Mouse (Mus musculus) heart, embryonic 15.5 days (tissue): ENCODE results near the gene Gon4l. TPM values are rescaled to one million over a fixed set of nuclear protein-coding genes. Genes with fewer than 3 reads are reported as not detected.
"Not testable (repeated sequence)": the region's sequence is repeated elsewhere in the genome, so short reads cannot be mapped to it uniquely, and the experiment has no call there.

ENCODE experiments used
- ATAC-seq: fragments of 200-750 bp; cut with Nextera tagmentation; replicated peaks from 2 replicates; pipeline ENCODE4 v1.8.0; 2017; ENCODE audit warnings: low read depth, moderate TSS enrichment; ENCODE audit not compliant: insufficient number of reproducible peaks, insufficient read depth, low FRiP score
- H3K27ac ChIP-seq: fragments of 300-500 bp; sonication (generic); 2 replicates; pipeline ENCODE4 v1.5.1; 2015; ENCODE audit warnings: mild to moderate bottlenecking, inconsistent platforms
- H3K27me3 ChIP-seq: fragments of 300-500 bp; sonication (generic); 2 replicates; pipeline ENCODE4 v1.6.1; 2015; ENCODE audit warnings: inconsistent platforms
- H3K36me3 ChIP-seq: fragments of 300-500 bp; sonication (generic); 2 replicates; pipeline ENCODE4 v1.6.1; 2015; ENCODE audit warnings: mild to moderate bottlenecking, inconsistent platforms
- H3K4me1 ChIP-seq: fragments of 300-500 bp; sonication (generic); replicated peaks from 2 replicates; pipeline ENCODE4 v1.6.1; 2015; ENCODE audit warnings: inconsistent platforms
- H3K4me2 ChIP-seq: fragments of 300-500 bp; sonication (generic); 2 replicates; pipeline ENCODE4 v1.6.1; 2015; ENCODE audit warnings: inconsistent platforms, mild to moderate bottlenecking, moderate library complexity
- H3K4me3 ChIP-seq: fragments of 300-500 bp; sonication (generic); 2 replicates; pipeline ENCODE4 v1.5.1; 2015; ENCODE audit warnings: mild to moderate bottlenecking, inconsistent platforms
- H3K9ac ChIP-seq: fragments of 300-500 bp; sonication (generic); 2 replicates; pipeline ENCODE4 v1.6.1; 2015; ENCODE audit warnings: mild to moderate bottlenecking, inconsistent platforms
- H3K9me3 ChIP-seq: fragments of 300-500 bp; sonication (generic); replicated peaks from 2 replicates; pipeline ENCODE4 v1.6.1; 2016; ENCODE audit warnings: inconsistent platforms
- WGBS: fragments of 180-500 bp; shearing (Covaris S2); methylation state at CpG from one replicate; pipeline ENCODE4 v1.1.7; 2015; ENCODE audit warnings: mixed read lengths; 5-methylcytosine and 5-hydroxymethylcytosine counted together
- polyA plus RNA-seq: library from polyadenylated mRNA; unstranded; fragments of >200 nt; fragmentation: Nextera tagmentation; extraction: Ambion mirVana; gene quantifications from 2 replicates; pipeline ENCODE4 v1.2.1, GENCODE M21; 2015

Gon4l gene
- polyA plus RNA-seq, 1 experiment from 2014 or later: 6.0 TPM

DNA sequence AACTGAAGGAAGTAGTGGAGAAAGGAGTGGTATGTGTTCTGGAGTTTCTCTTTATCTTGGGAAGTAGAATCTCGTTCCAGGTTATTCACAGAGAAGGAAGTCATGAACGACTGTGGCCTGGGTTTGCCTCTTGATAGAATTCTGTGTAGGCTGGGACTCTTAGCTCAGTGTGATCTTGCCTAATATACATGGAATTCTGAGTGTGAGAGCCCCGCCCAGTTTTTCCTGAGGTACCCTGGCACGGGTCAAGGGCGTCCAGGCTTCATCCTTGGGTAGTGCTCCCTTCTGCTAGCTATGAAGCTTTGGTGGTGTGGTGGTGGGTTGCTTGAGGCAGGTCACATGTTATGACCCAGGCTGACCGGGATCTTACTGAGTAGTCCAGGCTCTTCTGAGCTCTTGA lies 20.8 kb downstream of the Gon4l start:
- 54% methylated on average over 6 of the region's 6 CpGs for WGBS
- H3K4me2 ChIP-seq: no peak overlapping the region
- peaks cover 63% of the 10 kb centered on the region for H3K36me3 ChIP-seq
- no peak overlapping the region for H3K4me3 ChIP-seq
- no peaks in the 10 kb centered on the region; the same call in 1 of the 2 replicates for H3K4me1 ChIP-seq
- no peaks in the 10 kb centered on the region for H3K27me3 ChIP-seq
- ATAC-seq: no peak
- H3K27ac ChIP-seq: no peak overlapping the region
- no peak overlapping the region for H3K9ac ChIP-seq
- no peaks in the 10 kb centered on the region for H3K9me3 ChIP-seq

DNA sequence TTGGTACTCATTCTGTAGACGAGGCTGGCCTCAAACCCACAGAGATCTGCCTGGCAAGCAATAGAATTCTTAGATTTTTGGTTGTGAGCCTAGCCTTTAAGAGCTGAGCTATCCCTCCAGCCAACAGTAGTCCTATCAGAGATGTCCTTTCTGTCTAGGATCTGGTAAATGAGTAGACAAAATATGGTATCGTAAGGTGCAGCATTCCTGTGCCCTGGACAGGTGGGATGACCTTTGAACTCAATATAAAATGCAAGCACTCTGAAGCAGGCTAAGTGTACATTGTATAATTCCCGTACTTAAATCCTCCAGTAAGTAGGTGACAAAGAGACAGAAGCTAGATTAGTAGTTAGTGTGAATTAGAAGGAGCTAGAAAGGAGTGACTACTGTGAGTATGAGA lies 27.1 kb downstream of the Gon4l start:
- H3K9ac ChIP-seq: no peak overlapping the region
- no peaks in the 10 kb centered on the region for H3K27me3 ChIP-seq
- H3K4me2 ChIP-seq: no peak overlapping the region
- H3K4me1 ChIP-seq: no peaks in the 10 kb centered on the region
- 91% methylated on average over 3 of the region's 3 CpGs for WGBS
- H3K4me3 ChIP-seq: no peak overlapping the region
- no peak overlapping the region for H3K27ac ChIP-seq
- ATAC-seq: no peak
- H3K36me3 ChIP-seq: peaks cover 81% of the 10 kb centered on the region
- no peaks in the 10 kb centered on the region for H3K9me3 ChIP-seq

DNA sequence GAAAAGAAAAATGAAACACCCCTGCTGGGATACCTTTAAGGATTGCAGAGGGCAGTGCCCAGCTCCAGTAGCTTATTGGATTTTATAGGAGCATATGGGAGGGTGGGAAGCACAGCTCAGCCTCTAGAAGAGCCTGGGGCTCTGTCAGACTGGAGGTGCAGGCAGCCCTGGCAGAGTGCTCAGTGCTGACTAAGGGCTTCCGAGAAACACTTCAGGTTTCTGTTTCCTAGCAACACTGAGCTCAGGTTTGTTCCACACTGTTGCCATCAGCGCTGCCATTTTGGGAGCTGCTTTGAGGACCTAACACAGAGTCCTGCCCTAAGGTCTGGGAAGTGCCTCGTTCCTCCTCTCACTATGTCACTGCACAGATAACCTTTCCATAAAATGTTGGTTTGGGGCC lies 31.7 kb downstream of the Gon4l start:
- H3K9ac ChIP-seq, H3K27ac ChIP-seq, H3K4me1 ChIP-seq, H3K4me3 ChIP-seq, H3K4me2 ChIP-seq, H3K27me3 ChIP-seq, H3K9me3 ChIP-seq: not testable (repeated sequence)
- H3K36me3 ChIP-seq: peaks cover 39% of the 10 kb centered on the region
- ATAC-seq: peak; percentile 53; the same call in 1 of the 2 replicates
- WGBS: no CpG with 5 or more reads among the region's 3 CpGs

- H3K4me3 ChIP-seq, H3K27me3 ChIP-seq, H3K4me1 ChIP-seq, ATAC-seq, H3K9me3 ChIP-seq, H3K27ac ChIP-seq, H3K9ac ChIP-seq, H3K4me2 ChIP-seq: not testable (repeated sequence)
- H3K36me3 ChIP-seq: peaks cover 35% of the 10 kb centered on the region
- WGBS: no CpG with 5 or more reads among the region's 8 CpGs
Observed at GRCm38 (mm10) chr3:88867177-88867576, 32.1 kb downstream of the Gon4l start.

- not testable (repeated sequence) for H3K4me1 ChIP-seq, H3K9me3 ChIP-seq, H3K4me3 ChIP-seq, H3K4me2 ChIP-seq, H3K9ac ChIP-seq, H3K27ac ChIP-seq, H3K27me3 ChIP-seq
- ATAC-seq: 0 out of 2 replicates have a peak, but pooled peaks have one; percentile 31
- H3K36me3 ChIP-seq: peaks cover 23% of the 10 kb centered on the region
- WGBS: 100% methylated on average over 2 of the region's 4 CpGs
Observed at GRCm38 (mm10) chr3:88868449-88868848, 33.4 kb downstream of the Gon4l start.

DNA sequence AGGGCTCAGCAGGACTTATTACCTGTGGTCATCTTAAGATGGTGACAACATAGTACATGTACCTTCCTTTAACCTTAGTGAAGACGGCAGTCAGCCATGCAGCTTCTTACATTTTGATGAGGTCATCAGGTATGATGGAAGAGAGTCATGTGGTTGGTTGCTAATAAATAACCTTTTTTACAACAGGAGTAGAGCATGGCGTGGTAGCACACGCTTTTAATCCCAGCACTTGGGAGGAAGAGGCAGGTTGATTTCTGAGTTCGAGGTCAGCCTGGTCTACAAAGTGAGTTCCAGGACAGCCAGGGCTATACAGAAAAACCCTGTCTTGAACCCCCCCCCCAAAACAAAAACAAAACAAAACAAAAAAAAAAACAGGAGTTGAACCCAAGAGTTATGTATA lies 47.5 kb downstream of the Gon4l start:
- H3K4me1 ChIP-seq, H3K4me3 ChIP-seq, H3K27ac ChIP-seq, H3K4me2 ChIP-seq, H3K36me3 ChIP-seq, H3K27me3 ChIP-seq, H3K9me3 ChIP-seq, ATAC-seq, H3K9ac ChIP-seq: not testable (repeated sequence)
- WGBS: 96% methylated on average over 4 of the region's 4 CpGs

- not testable (repeated sequence) for H3K27me3 ChIP-seq, ATAC-seq, H3K4me3 ChIP-seq, H3K9me3 ChIP-seq, H3K9ac ChIP-seq, H3K4me2 ChIP-seq, H3K27ac ChIP-seq, H3K4me1 ChIP-seq
- 96% methylated on average over 7 of the region's 7 CpGs for WGBS
- peaks cover 15% of the 10 kb centered on the region for H3K36me3 ChIP-seq
Observed at GRCm38 (mm10) chr3:88893011-88893410, 58.0 kb downstream of the Gon4l start.

GRCm38 (mm10) chr3:88904803-88905202 lies 69.8 kb downstream of the Gon4l start:
- H3K9me3 ChIP-seq: no peaks in the 10 kb centered on the region
- no peak overlapping the region for H3K27ac ChIP-seq
- 92% methylated on average over 3 of the region's 3 CpGs for WGBS
- peaks cover 76% of the 10 kb centered on the region for H3K36me3 ChIP-seq
- H3K9ac ChIP-seq: no peak overlapping the region
- no peaks in the 10 kb centered on the region for H3K4me1 ChIP-seq
- H3K27me3 ChIP-seq: no peaks in the 10 kb centered on the region
- H3K4me3 ChIP-seq: no peak overlapping the region
- H3K4me2 ChIP-seq: no peak overlapping the region
- ATAC-seq: no peak

- Histone ChIP-seq H3K27ac (no peak overlapping the region), H3K4me2 (no peak overlapping the region), H3K4me1 (no peaks in the 10 kb centered on the region), H3K36me3 (peaks cover 80% of the 10 kb centered on the region), H3K27me3 (no peaks in the 10 kb centered on the region), H3K9ac (no peak overlapping the region), H3K4me3 (no peak overlapping the region), H3K9me3 (no peaks in the 10 kb centered on the region)
- WGBS: 83% methylated on average over 6 of the region's 6 CpGs
- no peak for ATAC-seq
Observed at GRCm38 (mm10) chr3:88905209-88905608, 70.2 kb downstream of the Gon4l start.

DNA sequence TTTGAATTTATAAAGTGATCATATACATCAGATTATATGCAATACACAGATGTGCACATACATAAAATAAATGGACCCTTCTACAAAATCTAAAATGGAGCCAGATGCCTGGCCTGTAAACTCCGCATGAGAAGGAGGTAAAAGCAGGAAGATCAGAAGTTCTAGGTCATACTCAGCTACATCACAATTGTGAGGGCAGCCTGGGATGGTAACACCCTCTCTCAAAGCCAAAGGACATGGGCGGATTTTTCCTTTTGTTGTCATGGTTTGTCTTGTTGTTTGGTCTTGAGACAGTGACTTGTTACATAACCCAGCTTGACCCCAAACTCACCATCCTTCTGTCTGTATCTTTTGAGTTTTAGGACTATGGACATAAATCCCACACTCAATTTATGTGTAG lies 70.7 kb downstream of the Gon4l start:
- Histone ChIP-seq H3K27ac (no peak overlapping the region), H3K9ac (no peak overlapping the region), H3K36me3 (peaks cover 83% of the 10 kb centered on the region), H3K4me2 (no peak overlapping the region), H3K9me3 (no peaks in the 10 kb centered on the region), H3K4me3 (no peak overlapping the region), H3K4me1 (no peaks in the 10 kb centered on the region), H3K27me3 (no peaks in the 10 kb centered on the region)
- WGBS: 88% methylated on average over 2 of the region's 2 CpGs
- ATAC-seq: no peak

- no peak overlapping the region for H3K9ac ChIP-seq
- H3K27ac ChIP-seq: no peak overlapping the region
- 88% methylated on average over 6 of the region's 6 CpGs for WGBS
- H3K9me3 ChIP-seq: no peaks in the 10 kb centered on the region
- H3K4me2 ChIP-seq: no peak overlapping the region
- H3K4me3 ChIP-seq: no peak overlapping the region
- H3K27me3 ChIP-seq: no peaks in the 10 kb centered on the region
- no peaks in the 10 kb centered on the region for H3K4me1 ChIP-seq
- no peak for ATAC-seq
- H3K36me3 ChIP-seq: peaks cover 86% of the 10 kb centered on the region
Observed at GRCm38 (mm10) chr3:88906393-88907159, 71.5 kb downstream of the Gon4l start.

DNA sequence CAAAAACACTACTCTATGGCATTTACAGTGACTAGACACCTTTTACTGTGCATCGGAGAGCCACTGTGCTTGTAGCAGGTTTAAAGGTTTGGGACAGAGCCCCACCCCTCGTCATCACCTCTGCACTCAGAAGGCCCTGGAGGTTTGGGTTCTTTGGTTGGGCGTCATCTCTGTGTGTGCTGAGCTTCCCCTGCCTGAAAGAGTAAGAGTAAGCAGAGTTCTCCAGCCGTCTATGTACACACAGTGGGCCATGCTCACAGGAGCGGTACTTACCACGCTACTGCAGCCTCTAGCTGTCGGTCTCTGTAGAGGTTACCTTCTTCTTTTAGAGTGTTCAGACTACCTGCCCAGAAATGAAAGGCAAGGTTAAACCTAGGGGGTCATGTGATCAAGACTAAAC lies 77.6 kb downstream of the Gon4l start:
- Histone ChIP-seq H3K4me3 (peak overlapping the region; percentile 85), H3K9me3 (no peaks in the 10 kb centered on the region), H3K27ac (no peak overlapping the region), H3K4me2 (peak overlapping the region; percentile 83), H3K9ac (no peak overlapping the region), H3K27me3 (no peaks in the 10 kb centered on the region), H3K36me3 (peaks cover 46% of the 10 kb centered on the region), H3K4me1 (peaks cover 15% of the 10 kb centered on the region)
- 87% methylated on average over 7 of the region's 7 CpGs for WGBS
- ATAC-seq: no peak
